Mouse (Mus musculus): ENCODE measurements around the gene Col26a1.
A peak's percentile ranks its signal among the peaks of the same experiment; 100 is the strongest.

- peak; percentile 89 for TF ChIP-seq CTCF (conservative IDR thresholded peaks at IDR 0.05; ENCODE audit: low read length)
- no peak for TF ChIP-seq POU5F1 (IDR thresholded peaks at IDR 0.05; ENCODE audit: borderline replicate concordance, low read length)
- TF ChIP-seq NANOG (IDR thresholded peaks at IDR 0.05; ENCODE audit: borderline replicate concordance, low read length): no peak
Observed at GRCm38 (mm10) chr5:136905630-136906029, 22.6 kb upstream of the Col26a1 start.

Data from E14TG2a.4 (cell line).